Mouse (Mus musculus) frontal cortex, adult 2 months (tissue): ENCODE data around the gene Prss46. TPM values are rescaled to one million over a fixed set of nuclear protein-coding genes. Genes with fewer than 3 reads are reported as not detected.

Experiments
- DNase-seq, 2 experiments: peaks; one replicate each; pipeline ENCODE4 v3.0.0; 2022; ENCODE audit warnings: low spot score in 1 of 2; ENCODE audit errors: extremely low spot score in 1 of 2
- polyA plus RNA-seq: library from polyadenylated mRNA; depleted of rRNA; stranded (reverse); fragments of >200 nt; gene quantifications from 2 replicates; pipeline ENCODE4 v1.2.3, GENCODE M21; 2012; rRNA removed

Gene Prss46
- polyA plus RNA-seq, 1 experiment = not detected

DNA sequence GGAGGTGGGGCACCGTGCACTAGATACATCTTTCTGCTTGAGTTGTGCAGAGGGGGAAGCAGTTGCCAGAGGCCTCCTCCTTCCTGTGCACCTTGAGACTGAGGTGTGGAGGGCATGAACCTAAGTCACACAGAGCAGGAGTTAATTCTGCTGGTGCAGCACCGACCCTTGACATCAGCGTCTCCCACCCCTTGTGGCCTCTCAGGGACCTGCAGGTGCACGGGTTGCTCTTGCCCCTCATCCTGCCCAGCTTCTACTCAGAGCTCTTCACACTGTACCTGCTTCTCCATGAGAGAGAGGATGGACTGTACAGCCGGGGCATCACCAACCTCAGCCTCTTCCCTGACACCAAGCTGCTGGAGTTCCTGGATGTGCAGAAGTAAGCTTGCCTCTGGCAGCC lies 51.2 kb downstream of the Prss46 start:
- no peak for DNase-seq

DNA sequence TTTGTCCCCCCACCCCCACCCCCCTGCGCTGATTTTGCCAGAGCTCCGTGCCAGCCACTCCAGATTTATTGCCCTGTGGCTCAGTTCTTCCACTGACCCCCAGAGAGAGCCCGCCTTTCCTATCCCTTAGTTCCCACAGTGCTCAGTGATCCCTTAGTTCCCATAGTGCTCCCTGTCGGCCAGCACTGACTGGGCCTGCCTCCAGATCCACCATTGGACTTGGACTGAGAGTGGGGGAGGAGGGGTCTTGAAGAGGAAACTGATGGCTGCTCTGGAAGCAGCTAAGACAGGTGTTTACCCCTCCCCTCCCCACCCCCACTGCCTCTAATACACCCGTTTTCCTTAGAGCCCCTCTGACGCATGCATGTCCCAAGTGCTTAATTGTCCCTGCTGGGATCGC lies 51.7 kb downstream of the Prss46 start:
- no peak for DNase-seq

DNA sequence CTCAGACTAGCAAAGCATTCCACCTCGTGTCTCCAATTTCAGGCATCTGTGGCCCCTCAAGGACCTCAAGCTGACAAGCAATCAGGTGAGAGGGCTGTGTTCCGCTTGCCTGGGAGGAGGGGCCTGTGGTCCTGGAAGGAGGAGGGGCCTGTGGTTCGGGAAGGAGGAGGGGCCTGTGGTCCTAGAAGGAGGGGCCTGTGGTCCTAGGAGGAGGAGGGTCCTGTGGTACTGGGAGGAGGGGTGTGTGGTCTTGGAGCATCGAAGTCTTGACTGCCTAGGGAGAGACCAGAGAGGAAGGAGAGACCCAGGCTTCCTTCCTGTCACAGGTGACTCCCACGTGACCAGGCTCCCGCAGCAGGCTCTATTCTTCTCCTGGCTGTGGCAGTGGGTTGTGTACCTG lies 52.3 kb downstream of the Prss46 start:
- no peak for DNase-seq

DNA sequence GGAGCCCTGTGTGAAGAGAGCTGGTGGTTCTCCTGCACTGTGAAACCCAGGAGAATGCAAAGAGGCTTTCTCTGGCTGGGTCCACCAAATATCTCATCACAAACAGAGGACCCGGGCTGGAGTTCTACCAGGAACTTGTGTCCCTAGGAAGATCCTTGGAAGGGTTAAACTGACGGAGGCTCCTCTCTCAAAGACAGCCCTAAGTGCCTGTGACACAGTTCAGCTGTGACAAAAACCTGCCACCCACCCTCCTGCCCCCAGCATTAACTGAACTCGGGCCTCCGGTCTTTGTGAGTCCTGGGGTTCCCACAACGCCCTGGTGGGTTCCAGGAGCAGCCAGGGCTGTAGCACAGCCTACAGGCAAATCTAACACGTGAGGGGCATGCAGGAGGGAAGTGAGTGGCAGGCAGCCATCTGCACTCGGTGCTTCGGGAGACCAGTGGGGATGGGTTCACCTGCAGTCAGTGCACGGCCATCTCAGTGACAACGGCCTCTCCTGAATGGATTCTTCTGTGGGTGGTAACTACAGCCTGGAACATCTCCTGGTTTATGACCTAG lies 55.2 kb downstream of the Prss46 start:
- no peak for DNase-seq

DNA sequence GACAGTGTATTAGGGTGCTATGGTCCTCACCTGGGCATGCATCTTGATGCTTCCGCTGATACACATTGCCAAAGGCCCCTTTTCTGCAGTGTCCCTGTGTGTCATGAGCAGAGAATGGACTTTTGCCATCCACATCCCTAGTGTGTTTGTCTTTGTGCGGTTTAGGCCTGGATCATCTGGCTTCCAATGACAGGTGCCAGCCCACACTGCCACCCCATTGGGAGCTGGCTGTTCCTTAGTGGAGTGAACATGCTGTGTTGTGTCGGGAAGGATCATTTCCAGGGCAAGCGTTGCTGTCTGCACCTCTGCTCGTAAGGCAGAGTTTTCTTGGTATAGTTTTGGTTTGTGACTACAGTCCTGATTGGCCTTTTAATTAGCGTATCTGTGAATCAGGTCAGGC lies 56.9 kb downstream of the Prss46 start:
- DNase-seq = no peak

DNA sequence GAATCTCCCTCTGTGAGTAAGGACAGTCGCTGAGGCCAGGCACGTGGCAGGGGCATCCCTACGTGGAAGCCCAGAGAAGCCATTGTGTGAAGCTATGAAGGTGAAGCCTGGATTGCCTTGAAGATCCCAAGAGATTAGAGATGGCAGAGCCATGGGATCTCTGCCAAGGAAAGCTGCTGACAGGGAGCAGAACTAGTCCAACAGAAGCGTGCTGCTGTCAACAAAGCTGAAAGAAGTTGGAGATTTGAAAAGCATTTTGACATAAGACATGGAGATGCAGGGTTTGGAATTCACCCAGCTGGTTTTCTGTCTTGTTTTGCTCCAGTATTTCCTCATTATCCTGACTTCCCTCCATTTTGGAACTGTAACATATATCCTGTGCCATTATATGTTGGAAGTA lies 58.0 kb downstream of the Prss46 start:
- DNase-seq = no peak

Other genes with a start within 250 kb of the Prss46 start
- 8.5 and 9.4 TPM in 2 replicates for gene Nradd, start 220.1 kb upstream of the Prss46 start, polyA plus RNA-seq
- gene Nbeal2, start 190.3 kb upstream of the Prss46 start, polyA plus RNA-seq = 22.4 and 24.5 TPM in 2 replicates
- gene Ccdc12, start 188.0 kb upstream of the Prss46 start, polyA plus RNA-seq = 105 and 106 TPM in 2 replicates
- gene Myl3, start 102.6 kb upstream of the Prss46 start, polyA plus RNA-seq = 0.32 and 0.46 TPM in 2 replicates
- gene Pth1r, start 97.4 kb upstream of the Prss46 start, polyA plus RNA-seq = 6.9 and 9.1 TPM in 2 replicates
- gene Prss42, start 46.3 kb upstream of the Prss46 start, polyA plus RNA-seq = 0.06 TPM in 1 of 2 replicates, not detected in the other
- not detected in 2 replicates for gene Prss44, start 30.5 kb upstream of the Prss46 start, polyA plus RNA-seq
- gene Prss43, start 17.8 kb upstream of the Prss46 start, polyA plus RNA-seq = 0.06 and 0.15 TPM in 2 replicates
- 0.42 and 0.54 TPM in 2 replicates for gene Prss45, start 9.9 kb upstream of the Prss46 start, polyA plus RNA-seq
- 0.65 and 0.86 TPM in 2 replicates for gene Prss50, start 13.5 kb downstream of the Prss46 start, polyA plus RNA-seq
- gene Als2cl, start 35.4 kb downstream of the Prss46 start, polyA plus RNA-seq = 7.9 and 8.3 TPM in 2 replicates
- gene Tmie, start 35.6 kb downstream of the Prss46 start, polyA plus RNA-seq = 2.2 and 2.5 TPM in 2 replicates
- gene Fam240a, start 72.4 kb downstream of the Prss46 start, polyA plus RNA-seq = not detected in 2 replicates
- 0.94 and 1.3 TPM in 2 replicates for gene Tdgf1, start 101.7 kb downstream of the Prss46 start, polyA plus RNA-seq
- 0.97 and 1.0 TPM in 2 replicates for gene Lrrc2, start 107.0 kb downstream of the Prss46 start, polyA plus RNA-seq
- 0.50 and 0.71 TPM in 2 replicates for gene Rtp3, start 146.1 kb downstream of the Prss46 start, polyA plus RNA-seq
- gene Ltf, start 174.8 kb downstream of the Prss46 start, polyA plus RNA-seq = 0.06 and 0.71 TPM in 2 replicates
- gene Ccrl2, start 213.0 kb downstream of the Prss46 start, polyA plus RNA-seq = 1.5 and 1.6 TPM in 2 replicates